In genomic region chr3:86832591-86833267, GRCm38 (mm10) we compare ENCODE assay signal across 15 mouse cellular contexts.
A peak's percentile ranks its signal among the peaks of the same experiment; 100 is the strongest.
DNase-seq lines count a peak whose midpoint lies in the region; ATAC-seq and TF ChIP-seq lines count a peak whose summit lies in the region.
"Had no signal": no experiment of that assay in that cellular context is flagged by ENCODE, and none has a peak within 500 bp of the region (broad histone marks: within the 10 kb centered on the region; RNA-seq: fewer than 3 reads in every experiment).

No protein-coding gene starts in this region.

- no peak for DNase-seq in frontal cortex, postnatal 14 days (ENCODE audit: low spot score in 2 of 2)
- DNase-seq in midbrain, embryonic 14.5 days, result peak; percentile 51
- DNase-seq in midbrain, postnatal 0 days (ENCODE audit: low spot score), result no peak
- peak; percentile 90 for DNase-seq in retina, postnatal 1 day
- DNase-seq in heart, postnatal 10 days, result no peak
- DNase-seq: adrenal gland, adult 2 months; cerebellum, adult 9-11 months; gastrocnemius, adult 2 months; kidney, adult 8-10 months; kidney, postnatal 4 days; thymus, postnatal 4 days had no signal

- no peak for TF ChIP-seq CTCF in midbrain, postnatal 0 days (IDR thresholded peaks at IDR 0.05)

- no peaks in the 10 kb centered on the region for H3K9me3 ChIP-seq in midbrain, embryonic 14.5 days (ENCODE audit: control insufficient read depth, low read length)
- H3K9me3 ChIP-seq in midbrain, postnatal 0 days (ENCODE audit: low read length), result no peaks in the 10 kb centered on the region
- H3K9me3 ChIP-seq in hindbrain, embryonic 15.5 days, result no peaks in the 10 kb centered on the region
- H3K9me3 ChIP-seq: liver, embryonic 12.5 days had no signal

- H3K27me3 ChIP-seq in midbrain, embryonic 14.5 days (ENCODE audit: control insufficient read depth, insufficient read depth, low read length), result no peaks in the 10 kb centered on the region
- no peaks in the 10 kb centered on the region for H3K27me3 ChIP-seq in midbrain, postnatal 0 days (ENCODE audit: insufficient read depth, low read length)
- no peaks in the 10 kb centered on the region for H3K27me3 ChIP-seq in hindbrain, embryonic 15.5 days
- H3K27me3 ChIP-seq: liver, embryonic 12.5 days had no signal

- peaks cover 15% of the 10 kb centered on the region for H3K36me3 ChIP-seq in midbrain, embryonic 14.5 days (ENCODE audit: control insufficient read depth, insufficient read depth, low read length)
- H3K36me3 ChIP-seq in midbrain, postnatal 0 days (ENCODE audit: insufficient read depth, low read length), result no peaks in the 10 kb centered on the region
- 0 out of 2 replicates have a peak, but pooled peaks cover 4% of the 10 kb centered on the region for H3K36me3 ChIP-seq in hindbrain, embryonic 15.5 days
- H3K36me3 ChIP-seq: liver, embryonic 12.5 days had no signal

- no peak overlapping the region for H3K4me3 ChIP-seq in midbrain, embryonic 14.5 days (replicated peaks; ENCODE audit: low read depth, low read length)
- no peak overlapping the region for H3K4me3 ChIP-seq in midbrain, postnatal 0 days (ENCODE audit: low read depth, low read length)
- H3K4me3 ChIP-seq in hindbrain, embryonic 15.5 days, result no peak overlapping the region
- H3K4me3 ChIP-seq: gastrocnemius, adult 2 months; liver, embryonic 12.5 days had no signal

- peak overlapping the region; percentile 1; the same call in 1 of the 2 replicates for H3K4me2 ChIP-seq in midbrain, embryonic 14.5 days (ENCODE audit: low read length)
- H3K4me2 ChIP-seq in midbrain, postnatal 0 days (ENCODE audit: low read depth, low read length, poor library complexity, severe bottlenecking), result no peak overlapping the region
- H3K4me2 ChIP-seq in hindbrain, embryonic 15.5 days, result 0 out of 2 replicates have a peak overlapping the region, but pooled peaks have one; percentile 2
- H3K4me2 ChIP-seq: liver, embryonic 12.5 days had no signal

- H3K9ac ChIP-seq in midbrain, embryonic 14.5 days (replicated peaks; ENCODE audit: low read length), result no peak overlapping the region
- no peak overlapping the region for H3K9ac ChIP-seq in midbrain, postnatal 0 days (replicated peaks; ENCODE audit: low read length, poor library complexity, severe bottlenecking)
- no peak overlapping the region for H3K9ac ChIP-seq in hindbrain, embryonic 15.5 days
- H3K9ac ChIP-seq: liver, embryonic 12.5 days had no signal

- 17% methylated on average over 14 of the region's 14 CpGs for WGBS in midbrain, embryonic 14.5 days
- WGBS in midbrain, postnatal 0 days, result 30% methylated on average over 14 of the region's 14 CpGs
- WGBS in hindbrain, embryonic 15.5 days, result 17% methylated on average over 14 of the region's 14 CpGs

- H3K27ac ChIP-seq in midbrain, embryonic 14.5 days (replicated peaks; ENCODE audit: low read depth, low read length), result peak overlapping the region; percentile 10
- H3K27ac ChIP-seq in midbrain, postnatal 0 days (ENCODE audit: low read depth, low read length), result no peak overlapping the region
- 0 out of 2 replicates have a peak overlapping the region, but pooled peaks have one; percentile 17 for H3K27ac ChIP-seq in hindbrain, embryonic 15.5 days (replicated peaks)
- H3K27ac ChIP-seq: gastrocnemius, adult 2 months; liver, embryonic 12.5 days had no signal

- peaks cover 18% of the 10 kb centered on the region; the same call in 1 of the 2 replicates for H3K4me1 ChIP-seq in midbrain, embryonic 14.5 days (ENCODE audit: control insufficient read depth, insufficient read depth, low read length)
- peaks cover 7% of the 10 kb centered on the region; the same call in 1 of the 2 replicates for H3K4me1 ChIP-seq in midbrain, postnatal 0 days (ENCODE audit: insufficient read depth, low read length)
- peaks cover 27% of the 10 kb centered on the region for H3K4me1 ChIP-seq in hindbrain, embryonic 15.5 days (replicated peaks)
- H3K4me1 ChIP-seq: liver, embryonic 12.5 days had no signal

- ATAC-seq in frontal cortex, adult (ENCODE audit: low TSS enrichment), result peak; percentile 25; the same call in 1 of the 2 replicates
- ATAC-seq in midbrain, embryonic 14.5 days (ENCODE audit: low FRiP score, low TSS enrichment), result no peak
- no peak for ATAC-seq in midbrain, postnatal 0 days (ENCODE audit: low FRiP score)
- ATAC-seq in hindbrain, embryonic 15.5 days (ENCODE audit: low FRiP score, low read depth), result no peak
- ATAC-seq in cerebellum, adult (ENCODE audit: insufficient number of reproducible peaks, low FRiP score, low TSS enrichment), result no peak
- ATAC-seq: liver, embryonic 12.5 days had no signal

- intact Hi-C loops in heart, postnatal 10 days (cut with DNase I), result no loop called here

Comparison
In these comparisons a context has a peak if more than half of its experiments do, and no peak if none do; other contexts are left out.
1. DNase-seq: peak in midbrain, embryonic 14.5 days (single experiment) and retina, postnatal 1 day (single experiment); none in frontal cortex, postnatal 14 days (0 of 2), midbrain, postnatal 0 days (single experiment) and heart, postnatal 10 days (0 of 2).